Mouse (Mus musculus): ENCODE results near the gene Vmn1r174.
"Not testable (repeated sequence)": the region's sequence is repeated elsewhere in the genome, so short reads cannot be mapped to it uniquely, and the experiment has no call there.

Gene Vmn1r174

DNA sequence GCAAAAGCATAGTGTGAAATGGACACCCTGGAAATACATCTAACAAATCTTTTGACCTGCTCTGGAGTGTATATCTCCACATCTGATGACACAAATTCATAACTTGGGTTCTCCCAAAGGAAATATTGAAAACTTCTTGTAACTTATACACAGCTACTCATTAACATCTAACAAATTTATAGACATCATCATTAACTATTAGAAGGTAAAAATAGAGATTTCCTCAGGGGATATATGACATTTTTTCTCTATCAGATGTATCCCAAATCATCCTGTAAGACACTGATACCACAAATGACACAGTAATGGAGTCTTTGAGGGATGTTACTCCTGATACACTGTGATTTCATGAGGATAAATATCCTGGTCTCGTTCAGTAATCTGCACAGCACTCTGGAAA is at the start of gene Vmn1r174:
Vmn1r174 (plus strand) TSS at position 301 of the 400 bp plus-strand sequence.
- not testable (repeated sequence) for DNase-seq

DNA sequence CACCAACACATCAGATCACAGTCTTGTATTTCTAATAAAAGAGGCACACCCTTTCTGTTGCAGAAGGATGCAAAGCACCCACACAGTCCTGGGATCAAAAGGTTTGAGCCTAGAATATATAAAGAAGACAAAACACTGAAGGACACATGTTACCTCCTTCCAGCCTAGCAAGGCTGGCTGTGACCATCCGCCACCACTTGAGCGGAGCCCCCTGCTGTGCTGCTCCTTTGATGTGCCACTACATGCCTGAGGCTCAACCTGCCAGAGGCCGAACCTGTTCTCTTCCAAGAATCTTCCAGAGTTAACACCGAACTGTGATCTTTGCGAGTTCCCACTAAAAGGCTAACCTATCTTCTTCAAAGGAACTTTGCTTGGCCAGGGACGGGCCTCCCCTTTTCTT is 32.5 kb downstream of the Vmn1r174 start:
- DNase-seq, result no peak

DNA sequence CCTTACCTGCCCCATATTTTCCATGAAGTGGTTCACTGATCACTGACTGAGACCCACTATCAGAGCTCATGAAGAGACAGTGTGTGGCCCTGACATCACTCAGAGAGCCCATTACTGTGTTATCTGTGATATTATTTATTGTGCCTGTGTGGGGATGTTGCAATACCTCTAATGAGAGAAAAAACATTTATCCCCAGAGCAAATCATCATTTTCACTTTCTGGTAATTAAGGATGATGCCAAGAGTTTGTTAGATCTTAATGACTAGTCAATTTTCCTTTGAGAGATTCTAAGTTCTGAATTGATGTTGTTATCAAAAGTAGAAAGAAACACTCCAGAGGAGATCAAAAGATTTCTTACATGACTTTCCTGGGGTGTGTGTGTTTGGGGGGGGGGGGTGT is 58.5 kb downstream of the Vmn1r174 start, which contains the start of gene Vmn1r175:
Vmn1r175 (minus strand) TSS at position 101 of the 400 bp plus-strand sequence.
- not testable (repeated sequence) for DNase-seq
